Mouse (Mus musculus): ENCODE measurements around the gene Terf2.

Terf2 gene

GRCm38 (mm10) chr8:107096366-107097036 is at the start of gene Terf2:
TSS of gene Terf2 (minus strand) at chr8:107096547.
- DNase-seq (ENCODE audit: low read depth, low spot score) = peak; percentile 96

GRCm38 (mm10) chr8:107143501-107143900 is 47.2 kb upstream of the Terf2 start:
- DNase-seq (ENCODE audit: low read depth, low spot score) = no peak

GRCm38 (mm10) chr8:107142539-107142938 is 46.2 kb upstream of the Terf2 start:
- DNase-seq (ENCODE audit: low read depth, low spot score) = no peak

GRCm38 (mm10) chr8:107139704-107140470 is 43.5 kb upstream of the Terf2 start:
- DNase-seq (ENCODE audit: low read depth, low spot score) = no peak

GRCm38 (mm10) chr8:107138338-107138737 is 42.0 kb upstream of the Terf2 start:
- DNase-seq (ENCODE audit: low read depth, low spot score) = no peak

GRCm38 (mm10) chr8:107137591-107137990 is 41.2 kb upstream of the Terf2 start:
- DNase-seq (ENCODE audit: low read depth, low spot score) = no peak

GRCm38 (mm10) chr8:107136003-107136612 is 39.8 kb upstream of the Terf2 start:
- no peak for DNase-seq (ENCODE audit: low read depth, low spot score)

GRCm38 (mm10) chr8:107133881-107134280 is 37.5 kb upstream of the Terf2 start:
- no peak for DNase-seq (ENCODE audit: low read depth, low spot score)

GRCm38 (mm10) chr8:107132581-107133491 is 36.5 kb upstream of the Terf2 start:
- DNase-seq (ENCODE audit: low read depth, low spot score) = no peak

- no peak for DNase-seq (ENCODE audit: low read depth, low spot score)
Measured at GRCm38 (mm10) chr8:107130028-107130427, 33.7 kb upstream of the Terf2 start.

- DNase-seq (ENCODE audit: low read depth, low spot score) = no peak
Measured at GRCm38 (mm10) chr8:107129171-107130025, 33.1 kb upstream of the Terf2 start.

GRCm38 (mm10) chr8:107124343-107124742 is 28.0 kb upstream of the Terf2 start:
- DNase-seq (ENCODE audit: low read depth, low spot score) = no peak

- DNase-seq (ENCODE audit: low read depth, low spot score) = no peak
Measured at GRCm38 (mm10) chr8:107123063-107123614, 26.8 kb upstream of the Terf2 start.

- no peak for DNase-seq (ENCODE audit: low read depth, low spot score)
Measured at GRCm38 (mm10) chr8:107121681-107122291, 25.4 kb upstream of the Terf2 start.

GRCm38 (mm10) chr8:107120806-107121205 is 24.5 kb upstream of the Terf2 start:
- DNase-seq (ENCODE audit: low read depth, low spot score) = no peak

- DNase-seq (ENCODE audit: low read depth, low spot score) = no peak
Measured at GRCm38 (mm10) chr8:107119412-107119811, 23.1 kb upstream of the Terf2 start.

GRCm38 (mm10) chr8:107118803-107119233 is 22.5 kb upstream of the Terf2 start:
- no peak for DNase-seq (ENCODE audit: low read depth, low spot score)

GRCm38 (mm10) chr8:107117019-107117418 is 20.7 kb upstream of the Terf2 start:
- DNase-seq (ENCODE audit: low read depth, low spot score) = no peak

GRCm38 (mm10) chr8:107116023-107116422 is 19.7 kb upstream of the Terf2 start:
- DNase-seq (ENCODE audit: low read depth, low spot score) = peak; percentile 80

- no peak for DNase-seq (ENCODE audit: low read depth, low spot score)
Measured at GRCm38 (mm10) chr8:107115008-107115320, 18.6 kb upstream of the Terf2 start.
